Mouse (Mus musculus): Measurements from ENCODE around the gene Sh2d2a.

- no peak for TF ChIP-seq CTCF (IDR thresholded peaks at IDR 0.05 in 2 of 3, conservative IDR thresholded peaks at IDR 0.05 in 1 of 3; ENCODE audit: control insufficient read depth in 1 of 3, insufficient read depth in 1 of 3, low read depth in 2 of 3, low read length in 3 of 3, poor library complexity in 1 of 3, severe bottlenecking in 1 of 3)
- no peak for TF ChIP-seq USF1 (IDR thresholded peaks at IDR 0.05; ENCODE audit: low read depth, low read length)
- no peak for TF ChIP-seq GABPA (IDR thresholded peaks at IDR 0.05; ENCODE audit: low read depth, low read length)
Observed at GRCm38 (mm10) chr3:87812413-87812812, 34.1 kb upstream of the Sh2d2a start.

All from MEL (cell line).